Mouse (Mus musculus) CH12.LX (cell line): ENCODE results near the gene Ccdc59. TPM values are rescaled to one million over a fixed set of nuclear protein-coding genes. Genes with fewer than 3 reads are reported as not detected.

Experiments
- DNase-seq: peaks from one replicate; pipeline ENCODE4 v3.0.0-alpha.2; 2013; ENCODE audit errors: extremely low read depth
- H3K27ac ChIP-seq: 2 replicates; pipeline ENCODE4 v1.5.1; 2012; ENCODE audit warnings: low read depth, mild to moderate bottlenecking, control low read depth, moderate library complexity; ENCODE audit not compliant: insufficient read depth
- H3K27me3 ChIP-seq: replicated peaks from 2 replicates; pipeline ENCODE3; 2012; ENCODE audit warnings: inconsistent platforms
- H3K36me3 ChIP-seq, 2 experiments: replicated peaks in 1 of 2; 2 replicates each; pipeline versions ENCODE3 to v1.6.1; 2012; ENCODE audit warnings: inconsistent platforms in 1 of 2, low read length in 1 of 2, mild to moderate bottlenecking in 1 of 2, mixed read lengths in 1 of 2, moderate library complexity in 1 of 2; ENCODE audit not compliant: control insufficient read depth in 1 of 2, insufficient read depth in 1 of 2
- H3K4me1 ChIP-seq, 2 experiments: 2 replicates each; pipeline ENCODE4 v1.6.1; 2012; ENCODE audit warnings: inconsistent platforms in 1 of 2, moderate library complexity in 1 of 2; ENCODE audit not compliant: insufficient read depth in 2 of 2, control insufficient read depth in 1 of 2
- H3K4me2 ChIP-seq: 2 replicates; pipeline ENCODE4 v1.6.1; 2012; ENCODE audit warnings: low read depth, mild to moderate bottlenecking, control low read depth; ENCODE audit not compliant: poor library complexity, insufficient read depth, severe bottlenecking
- H3K4me3 ChIP-seq, 3 experiments: fragments of 150-350 bp in 1 of 3; sonication (generic) in 1 of 3; replicated peaks in 1 of 3; 2 replicates each; pipeline versions ENCODE3 to v1.5.1; 2011 to 2012; ENCODE audit warnings: low read depth in 2 of 3, low read length in 2 of 3, mild to moderate bottlenecking in 2 of 3, moderate library complexity in 2 of 3, control low read depth in 1 of 3, improper control_type of control experiment in 1 of 3, inconsistent platforms in 1 of 3, mixed read lengths in 1 of 3; ENCODE audit not compliant: poor library complexity in 1 of 3
- H3K79me2 ChIP-seq: replicated peaks from 2 replicates; pipeline ENCODE4 v1.6.1; 2012; ENCODE audit warnings: mild to moderate bottlenecking, moderate library complexity; ENCODE audit not compliant: control insufficient read depth, poor library complexity, insufficient read depth, severe bottlenecking; ENCODE audit errors: extremely low read depth
- H3K9ac ChIP-seq: 2 replicates; pipeline ENCODE4 v1.6.1; 2012; ENCODE audit warnings: low read depth, mild to moderate bottlenecking, control low read depth, moderate library complexity; ENCODE audit not compliant: insufficient read depth
- H3K9me3 ChIP-seq: replicated peaks from 2 replicates; pipeline ENCODE3; 2012; ENCODE audit warnings: low read length, inconsistent platforms, mixed read lengths
- CHD2 ChIP-seq: IDR thresholded peaks from 2 replicates; pipeline ENCODE4 v1.6.1; 2011; ENCODE audit warnings: low read length, improper control_type of control experiment
- CTCF ChIP-seq, 2 experiments: IDR thresholded peaks in 1 of 2; conservative IDR thresholded peaks in 1 of 2; 2 replicates each; pipeline ENCODE4 v1.5.1; 2011 to 2012; ENCODE audit warnings: low read depth in 2 of 2, low read length in 2 of 2, improper control_type of control experiment in 1 of 2, inconsistent platforms in 1 of 2, mild to moderate bottlenecking in 1 of 2, moderate library complexity in 1 of 2
- E2F4 ChIP-seq: IDR thresholded peaks from 2 replicates; pipeline ENCODE4 v1.6.1; 2011; ENCODE audit warnings: low read depth, low read length, improper control_type of control experiment; ENCODE audit not compliant: insufficient replicate concordance
- ELF1 ChIP-seq: IDR thresholded peaks from 2 replicates; pipeline ENCODE4 v1.6.1; 2014; ENCODE audit warnings: low read depth, mild to moderate bottlenecking, inconsistent platforms, low read length, improper control_type of control experiment
- JUN ChIP-seq: IDR thresholded peaks from 2 replicates; pipeline ENCODE4 v1.6.1; 2011; ENCODE audit warnings: low read depth, mild to moderate bottlenecking, low read length, improper control_type of control experiment, moderate library complexity; ENCODE audit not compliant: insufficient read depth
- JUND ChIP-seq: conservative IDR thresholded peaks from 2 replicates; pipeline ENCODE4 v1.6.1; 2011; ENCODE audit warnings: low read depth, low read length, improper control_type of control experiment
- KAT2A ChIP-seq: IDR thresholded peaks from 2 replicates; pipeline ENCODE4 v1.6.1; 2012; ENCODE audit warnings: low read length, improper control_type of control experiment, inconsistent platforms; ENCODE audit not compliant: insufficient replicate concordance
- MAZ ChIP-seq: IDR thresholded peaks from 2 replicates; pipeline ENCODE4 v1.6.1; 2012; ENCODE audit warnings: low read depth, mild to moderate bottlenecking, inconsistent platforms, low read length, improper control_type of control experiment, moderate library complexity
- MEF2A ChIP-seq: IDR thresholded peaks from 2 replicates; pipeline ENCODE4 v1.6.1; 2014; ENCODE audit warnings: low read depth, mild to moderate bottlenecking, inconsistent platforms, low read length, improper control_type of control experiment, borderline replicate concordance
- MYC ChIP-seq: IDR thresholded peaks from 2 replicates; pipeline ENCODE4 v1.6.1; 2011; ENCODE audit warnings: low read depth, mild to moderate bottlenecking, improper control_type of control experiment, low read length
- PAX5 ChIP-seq: IDR thresholded peaks from 2 replicates; pipeline ENCODE4 v1.6.1; 2012; ENCODE audit warnings: low read length, inconsistent platforms, mixed read lengths
- RAD21 ChIP-seq: IDR thresholded peaks from 2 replicates; pipeline ENCODE4 v1.6.1; 2011; ENCODE audit warnings: low read depth, mild to moderate bottlenecking, low read length, improper control_type of control experiment, moderate library complexity
- SIN3A ChIP-seq: IDR thresholded peaks from 2 replicates; pipeline ENCODE4 v1.6.1; 2012; ENCODE audit warnings: low read length, improper control_type of control experiment, inconsistent platforms
- SMC3 ChIP-seq: IDR thresholded peaks from 2 replicates; pipeline ENCODE4 v1.6.1; 2011; ENCODE audit warnings: low read depth, low read length, improper control_type of control experiment
- TCF12 ChIP-seq: IDR thresholded peaks from 2 replicates; pipeline ENCODE4 v1.6.1; 2014; ENCODE audit warnings: low read depth, mild to moderate bottlenecking, inconsistent platforms, low read length, improper control_type of control experiment
- USF1 ChIP-seq: IDR thresholded peaks from 2 replicates; pipeline ENCODE4 v1.6.1; 2014; ENCODE audit warnings: low read depth, mild to moderate bottlenecking, inconsistent platforms, low read length, improper control_type of control experiment
- USF2 ChIP-seq: conservative IDR thresholded peaks from 2 replicates; pipeline ENCODE4 v1.6.1; 2011; ENCODE audit warnings: low read depth, low read length, improper control_type of control experiment
- ZKSCAN1 ChIP-seq: IDR thresholded peaks from 2 replicates; pipeline ENCODE4 v1.6.1; 2012; ENCODE audit warnings: low read depth, inconsistent platforms, low read length, improper control_type of control experiment, borderline replicate concordance
- dilution Hi-C: fragments of 300-500 bp; cut with MboI; formaldehyde crosslinking; loops from 2 replicates; pipeline ENCODE4 v1.14.3; 2020; ENCODE audit warnings: low sequenced_read_pairs; ENCODE audit not compliant: extremely low pct_unique_long_range_greater_than_20kb, extremely low pct_ligation_motif_present
- in situ Hi-C: fragments of 300-500 bp; cut with MboI; formaldehyde crosslinking; loops from 3 replicates; pipeline ENCODE4 v1.14.3; 2019; ENCODE audit warnings: low sequenced_read_pairs, low pct_ligation_motif_present, low pct_unique_long_range_greater_than_20kb, mixed read lengths
- polyA plus RNA-seq: library from polyadenylated mRNA; unstranded; fragments of >175 nt; gene quantifications from 2 replicates; pipeline ENCODE4 v1.2.1, GENCODE M21; 2012; ENCODE audit warnings: low read depth; ENCODE audit not compliant: insufficient read length
- total RNA-seq, 2 experiments: library from RNA; depleted of rRNA; stranded (reverse); fragments of 300-350 nt in 1 of 2; fragments of >200 nt in 1 of 2; gene quantifications; 2 replicates each; pipeline ENCODE4 v1.2.3; 2012 to 2014

Gene Ccdc59
- total and polyA plus RNA-seq, 3 experiments: 18.8 to 47.5 (median 27.1) TPM

DNA sequence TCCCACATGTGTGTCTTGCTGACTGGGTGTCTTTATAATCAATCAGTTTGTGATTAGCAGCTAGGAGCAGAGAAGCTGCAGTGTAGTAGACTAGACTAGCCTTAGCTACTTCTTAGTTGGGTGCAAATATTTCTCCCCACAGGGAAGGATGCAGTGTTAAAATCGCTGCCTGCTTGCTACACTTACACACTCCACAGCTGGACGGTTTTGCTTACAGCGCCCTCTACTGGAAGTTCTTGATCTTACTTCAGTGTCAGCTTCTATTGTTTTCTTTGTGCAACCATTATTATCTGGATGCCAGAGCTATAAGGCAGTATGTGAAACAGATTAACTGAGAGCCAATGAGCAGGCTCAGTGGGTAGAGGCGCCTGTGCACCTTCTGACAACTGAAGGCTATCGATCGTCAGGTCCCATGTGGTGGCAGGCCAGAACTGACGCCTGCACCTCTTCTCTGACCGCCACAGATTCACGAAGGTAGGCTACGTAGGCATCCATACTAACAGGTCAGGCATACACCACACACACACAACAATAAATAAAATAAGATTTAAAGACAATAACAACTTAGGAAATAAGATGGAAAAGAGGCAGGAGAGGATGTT lies 6.1 kb upstream of the Ccdc59 start (continued):
- TF ChIP-seq SIN3A (no peak), KAT2A (no peak)

DNA sequence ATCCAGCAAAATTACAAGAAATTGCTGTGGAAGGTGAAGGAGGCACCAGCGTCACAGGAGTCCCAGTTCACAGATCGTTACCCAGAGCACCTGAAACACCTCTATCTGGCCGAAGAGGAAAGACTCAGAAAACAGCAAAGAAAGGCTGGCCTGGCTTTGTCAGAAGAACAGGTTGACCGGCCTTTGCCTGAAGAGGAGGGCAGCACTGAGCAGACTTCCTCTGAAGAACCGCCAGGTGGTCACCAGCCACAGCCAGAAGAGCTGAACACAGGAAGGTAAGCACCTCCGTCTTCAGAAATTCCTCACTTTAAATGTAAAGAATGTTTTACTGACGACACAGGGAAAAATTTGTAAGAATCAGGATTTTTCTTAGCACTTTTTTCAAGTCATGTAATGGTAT lies 1.7 kb downstream of the Ccdc59 start:
- Histone ChIP-seq H3K27ac (no peak overlapping the region), H3K4me3 (peak overlapping the region; percentile 35 to 93 (median 87)), H3K4me1 (peaks cover 6 to 53% of the 10 kb centered on the region in 2 experiments), H3K9ac (peak overlapping the region; percentile 33; the same call in 1 of the 2 replicates), H3K79me2 (peaks cover 26% of the 10 kb centered on the region), H3K4me2 (peak overlapping the region; percentile 96), H3K9me3 (no peaks in the 10 kb centered on the region), H3K36me3 (peaks cover 24 to 58% of the 10 kb centered on the region in 2 experiments), H3K27me3 (no peaks in the 10 kb centered on the region)
- TF ChIP-seq CTCF (conservative IDR thresholded peaks at IDR 0.05 in 1 of 2, IDR thresholded peaks at IDR 0.05 in 1 of 2; ENCODE audit: low read depth in 2 of 2, low read length in 2 of 2): peak in 1 of 2 experiments; percentile 60; a peak in 2 of 4 replicates
- TF ChIP-seq MYC: no peak
- in situ Hi-C loops (no loop called here), dilution Hi-C loops (no loop called here)
- DNase-seq: peak; percentile 41

DNA sequence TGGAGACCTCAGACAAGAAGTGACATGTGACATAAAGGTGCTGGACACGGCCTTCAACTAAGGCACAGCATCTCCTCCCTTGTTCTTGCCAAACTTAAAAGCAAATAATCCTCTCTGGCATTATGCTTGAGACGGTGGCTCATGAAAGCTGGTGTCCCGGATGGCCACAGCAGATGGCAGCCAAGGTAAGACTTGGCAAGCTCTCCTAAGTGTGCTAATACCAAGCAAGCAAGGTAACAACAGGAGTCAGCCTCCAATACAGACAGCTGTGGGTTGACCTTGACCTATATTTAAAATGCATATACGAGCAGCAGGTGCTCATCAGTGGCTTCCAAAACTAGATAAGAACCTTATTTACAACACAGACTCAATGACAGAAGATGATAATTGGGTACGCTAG lies 9.4 kb downstream of the Ccdc59 start:
- TF ChIP-seq MEF2A: no peak
- TF ChIP-seq JUN: no peak
- no peak for TF ChIP-seq RAD21
- TF ChIP-seq TCF12: no peak
- TF ChIP-seq USF1: no peak
- no peak for TF ChIP-seq SMC3
- no peak for TF ChIP-seq PAX5
- no peak for TF ChIP-seq JUND
- no peak for TF ChIP-seq E2F4
- TF ChIP-seq ELF1: no peak
- no peak for TF ChIP-seq MYC
- TF ChIP-seq CHD2: no peak
- no peak for TF ChIP-seq ZKSCAN1
- TF ChIP-seq MAZ: no peak
- TF ChIP-seq KAT2A: no peak
- TF ChIP-seq USF2: no peak
- Histone ChIP-seq H3K4me1 (no peaks in the 10 kb centered on the region), H3K4me3 (no peak overlapping the region), H3K9me3 (no peaks in the 10 kb centered on the region), H3K27me3 (no peaks in the 10 kb centered on the region), H3K79me2 (no peaks in the 10 kb centered on the region), H3K9ac (no peak overlapping the region), H3K27ac (no peak overlapping the region), H3K4me2 (no peak overlapping the region), H3K36me3 (peaks cover 30 to 58% of the 10 kb centered on the region in 2 experiments)
- DNase-seq: no peak
- in situ Hi-C loops: loop anchor here (25.0 kb wide), 1 partner anchor 737 kb away; no protein-coding TSS in a partner anchor
- dilution Hi-C loops: no loop called here
